Mouse (Mus musculus) liver, postnatal 0 days (tissue): Measurements from ENCODE around the gene Hist1h2bb. TPM values are rescaled to one million over a fixed set of nuclear protein-coding genes. Genes with fewer than 3 reads are reported as not detected.

Experiments
- ATAC-seq: fragments of 200-750 bp; cut with Nextera tagmentation; 2 replicates; pipeline ENCODE4 v1.8.0; 2017; ENCODE audit warnings: mild to moderate bottlenecking, moderate library complexity
- DNase-seq: peaks from one replicate; pipeline ENCODE4 v3.0.0-alpha.2; 2016
- H3K27ac ChIP-seq: fragments of 300-500 bp; sonication (generic); 2 replicates; pipeline ENCODE4 v1.5.1; 2014; ENCODE audit warnings: antibody characterized with exemption, moderate library complexity, mild to moderate bottlenecking, low read depth
- H3K27me3 ChIP-seq: fragments of 300-500 bp; sonication (generic); 2 replicates; pipeline ENCODE4 v1.6.1; 2014; ENCODE audit warnings: low read length, control low read depth, mixed read lengths; ENCODE audit not compliant: insufficient read depth
- H3K36me3 ChIP-seq: fragments of 300-500 bp; sonication (generic); replicated peaks from 2 replicates; pipeline ENCODE4 v1.6.1; 2014; ENCODE audit warnings: mild to moderate bottlenecking, control low read depth, low read length, moderate library complexity, mixed read lengths; ENCODE audit not compliant: insufficient read depth
- H3K4me1 ChIP-seq: fragments of 300-500 bp; sonication (generic); 2 replicates; pipeline ENCODE4 v1.6.1; 2014; ENCODE audit warnings: antibody characterized with exemption, mild to moderate bottlenecking, control low read depth; ENCODE audit not compliant: insufficient read depth
- H3K4me2 ChIP-seq: fragments of 300-500 bp; sonication (generic); 2 replicates; pipeline ENCODE4 v1.6.1; 2014; ENCODE audit warnings: low read depth, mild to moderate bottlenecking, low read length, moderate library complexity, mixed read lengths
- H3K4me3 ChIP-seq: fragments of 300-500 bp; sonication (generic); 2 replicates; pipeline ENCODE4 v1.5.1; 2014; ENCODE audit warnings: low read depth, low read length
- H3K9ac ChIP-seq: fragments of 300-500 bp; sonication (generic); replicated peaks from 2 replicates; pipeline ENCODE4 v1.6.1; 2014; ENCODE audit warnings: mild to moderate bottlenecking, moderate library complexity
- H3K9me3 ChIP-seq: fragments of 300-500 bp; sonication (generic); 2 replicates; pipeline ENCODE4 v1.6.1; 2016; ENCODE audit warnings: mild to moderate bottlenecking, control low read depth, low read length, mixed read lengths
- CTCF ChIP-seq: sonication (generic); IDR thresholded peaks from 2 replicates; pipeline ENCODE4 v1.5.1; 2016; ENCODE audit warnings: antibody characterized with exemption, low read depth
- EP300 ChIP-seq: IDR thresholded peaks from 2 replicates; pipeline ENCODE4 v1.6.1; 2016; ENCODE audit warnings: antibody characterized with exemption, low read depth, mild to moderate bottlenecking
- WGBS: fragments of 180-500 bp; shearing (Covaris S2); extraction: QIAGEN DNeasy Blood & Tissue Kit; methylation state at CpG from one replicate; pipeline ENCODE4 v1.1.7; 2014; ENCODE audit not compliant: insufficient replicate concordance; 5-methylcytosine and 5-hydroxymethylcytosine counted together
- microRNA-seq: library from miRNA; unstranded; fragments of <30 nt; microRNA quantifications from one replicate; pipeline ENCODE4, GENCODE M21; 2016
- polyA plus RNA-seq: library from polyadenylated mRNA; unstranded; fragments of >200 nt; fragmentation: Nextera tagmentation; extraction: Ambion mirVana; gene quantifications from 2 replicates; pipeline ENCODE4 v1.2.1, GENCODE M21; 2015

The Hist1h2bb gene
- polyA plus RNA-seq, 1 experiment from 2014 or later = 2.7 TPM

DNA sequence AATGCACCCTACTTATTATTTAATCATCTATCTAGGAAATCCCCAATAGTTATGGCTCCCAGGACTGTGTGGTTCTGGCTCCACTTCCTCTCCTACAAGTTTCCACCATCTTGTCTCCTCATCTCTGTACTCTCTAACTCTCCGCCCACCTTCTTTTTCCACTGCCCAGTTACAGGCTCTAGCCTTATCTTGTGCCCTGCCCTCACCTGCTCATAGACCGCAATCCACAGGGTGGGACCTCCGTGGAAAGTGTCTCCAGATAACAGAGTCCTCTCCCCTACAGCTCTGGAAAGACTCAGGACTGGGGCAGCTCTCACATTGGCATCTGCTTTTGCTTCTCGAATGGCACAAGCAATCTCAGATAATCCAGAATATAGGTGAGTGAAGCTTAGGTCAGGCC is 32.5 kb downstream of the Hist1h2bb start:
- ATAC-seq = no peak
- H3K36me3 ChIP-seq = no peaks in the 10 kb centered on the region

GRCm38 (mm10) chr13:23792520-23792919 is 46.0 kb downstream of the Hist1h2bb start:
- H3K36me3 ChIP-seq = no peaks in the 10 kb centered on the region
- 34% methylated on average over 2 of the region's 2 CpGs for WGBS

More for the DNA sequence above, 32.5 kb downstream of the Hist1h2bb start:
- no peaks in the 10 kb centered on the region for H3K27me3 ChIP-seq
- no peak for TF ChIP-seq CTCF
- no peak for TF ChIP-seq EP300
- 55% methylated on average over 4 of the region's 4 CpGs for WGBS
- H3K4me3 ChIP-seq = no peak overlapping the region
- DNase-seq = no peak
- no peaks in the 10 kb centered on the region for H3K4me1 ChIP-seq
- H3K27ac ChIP-seq = no peak overlapping the region
- no peak overlapping the region for H3K9ac ChIP-seq
- H3K4me2 ChIP-seq = no peak overlapping the region
- H3K9me3 ChIP-seq = no peaks in the 10 kb centered on the region

More at GRCm38 (mm10) chr13:23792520-23792919, 46.0 kb downstream of the Hist1h2bb start:
- no peaks in the 10 kb centered on the region for H3K4me1 ChIP-seq
- no peaks in the 10 kb centered on the region for H3K9me3 ChIP-seq
- H3K4me2 ChIP-seq = no peak overlapping the region
- ATAC-seq (no peak), DNase-seq (peak; percentile 45)
- H3K27ac ChIP-seq = no peak overlapping the region
- H3K27me3 ChIP-seq = no peaks in the 10 kb centered on the region
- no peak overlapping the region for H3K4me3 ChIP-seq
- TF ChIP-seq CTCF = peak; percentile 92
- no peak for TF ChIP-seq EP300
- H3K9ac ChIP-seq = no peak overlapping the region

Small RNA genes lying within 50 kb of the gene (microRNA-seq; reads per million reads assigned to microRNA genes)
- gene Gm44314 = not detected
- not detected for gene Gm44484

Other genes starting within 250 kb of the Hist1h2bb start
- 7.2 and 7.5 TPM in 2 replicates for gene Hist1h4h, start 215.7 kb upstream of the Hist1h2bb start, polyA plus RNA-seq
- gene Hist1h2af, start 212.8 kb upstream of the Hist1h2bb start, polyA plus RNA-seq = 9.7 and 9.8 TPM in 2 replicates
- 3.7 and 6.3 TPM in 2 replicates for gene Hist1h3g, start 211.3 kb upstream of the Hist1h2bb start, polyA plus RNA-seq
- gene Hist1h2bh, start 203.3 kb upstream of the Hist1h2bb start, polyA plus RNA-seq = 0.58 and 0.64 TPM in 2 replicates
- 1.3 and 1.5 TPM in 2 replicates for gene Hist1h3f, start 202.7 kb upstream of the Hist1h2bb start, polyA plus RNA-seq
- gene Hist1h4f, start 195.1 kb upstream of the Hist1h2bb start, polyA plus RNA-seq = 1.1 and 1.2 TPM in 2 replicates
- gene Hist1h1d, start 193.5 kb upstream of the Hist1h2bb start, polyA plus RNA-seq = 0.43 and 0.51 TPM in 2 replicates
- gene Hist1h3e, start 184.4 kb upstream of the Hist1h2bb start, polyA plus RNA-seq = 3.6 and 4.6 TPM in 2 replicates
- gene Hist1h2ae, start 175.5 kb upstream of the Hist1h2bb start, polyA plus RNA-seq = 62.4 and 66.0 TPM in 2 replicates
- 6.1 and 7.8 TPM in 2 replicates for gene Hist1h2bg, start 175.3 kb upstream of the Hist1h2bb start, polyA plus RNA-seq
- 2.9 and 5.8 TPM in 2 replicates for gene Hist1h2bf, start 172.5 kb upstream of the Hist1h2bb start, polyA plus RNA-seq
- gene Hist1h2ad, start 172.4 kb upstream of the Hist1h2bb start, polyA plus RNA-seq = 2.0 and 2.6 TPM in 2 replicates
- 4.7 and 5.8 TPM in 2 replicates for gene Hist1h3d, start 171.0 kb upstream of the Hist1h2bb start, polyA plus RNA-seq
- gene Hist1h4d, start 165.1 kb upstream of the Hist1h2bb start, polyA plus RNA-seq = 89.1 and 94.3 TPM in 2 replicates
- 0.49 and 0.51 TPM in 2 replicates for gene Hist1h2be, start 125.6 kb upstream of the Hist1h2bb start, polyA plus RNA-seq
- gene Hist1h1e, start 124.2 kb upstream of the Hist1h2bb start, polyA plus RNA-seq = 13.3 and 16.0 TPM in 2 replicates
- 0.86 and 0.88 TPM in 2 replicates for gene Hist1h2ac, start 62.8 kb upstream of the Hist1h2bb start, polyA plus RNA-seq
- gene Hist1h2bc, start 62.5 kb upstream of the Hist1h2bb start, polyA plus RNA-seq = 168 and 180 TPM in 2 replicates
- not detected in 2 replicates for gene Hist1h1t, start 50.9 kb upstream of the Hist1h2bb start, polyA plus RNA-seq
- gene Hist1h4c, start 48.3 kb upstream of the Hist1h2bb start, polyA plus RNA-seq = 6.2 and 6.5 TPM in 2 replicates
- 24.0 and 25.1 TPM in 2 replicates for gene Hfe, start 35.9 kb upstream of the Hist1h2bb start, polyA plus RNA-seq
- gene Hist1h1c, start 7.9 kb upstream of the Hist1h2bb start, polyA plus RNA-seq = 69.6 and 74.1 TPM in 2 replicates
- gene Hist1h3c, start 1.1 kb upstream of the Hist1h2bb start, polyA plus RNA-seq = 2.8 and 3.5 TPM in 2 replicates
- gene Hist1h2ab, start 4.4 kb downstream of the Hist1h2bb start, polyA plus RNA-seq = 46.5 and 47.4 TPM in 2 replicates
- gene Hist1h3b, start 5.5 kb downstream of the Hist1h2bb start, polyA plus RNA-seq = 10.2 and 16.0 TPM in 2 replicates
- gene Hist1h4b, start 10.3 kb downstream of the Hist1h2bb start, polyA plus RNA-seq = 2.5 and 3.2 TPM in 2 replicates
- 0.40 and 0.49 TPM in 2 replicates for gene Hist1h4a, start 14.5 kb downstream of the Hist1h2bb start, polyA plus RNA-seq
- gene Hist1h3a, start 15.7 kb downstream of the Hist1h2bb start, polyA plus RNA-seq = 6.1 and 7.5 TPM in 2 replicates
- gene Hist1h1a, start 16.9 kb downstream of the Hist1h2bb start, polyA plus RNA-seq = 2.8 and 4.6 TPM in 2 replicates
- not detected in 2 replicates for gene Trim38, start 23.2 kb downstream of the Hist1h2bb start, polyA plus RNA-seq
- 37.0 and 39.8 TPM in 2 replicates for gene Slc17a2, start 60.3 kb downstream of the Hist1h2bb start, polyA plus RNA-seq
- gene Slc17a3, start 92.7 kb downstream of the Hist1h2bb start, polyA plus RNA-seq = 4.8 and 6.0 TPM in 2 replicates
- gene Slc17a1, start 121.0 kb downstream of the Hist1h2bb start, polyA plus RNA-seq = 1.0 and 1.2 TPM in 2 replicates
- gene Slc17a4, start 168.3 kb downstream of the Hist1h2bb start, polyA plus RNA-seq = 1.1 and 2.0 TPM in 2 replicates
- gene Hist1h2ba, start 187.4 kb downstream of the Hist1h2bb start, polyA plus RNA-seq = not detected in 2 replicates
- not detected in 2 replicates for gene Hist1h2aa, start 187.7 kb downstream of the Hist1h2bb start, polyA plus RNA-seq
- gene Scgn, start 244.5 kb downstream of the Hist1h2bb start, polyA plus RNA-seq = not detected in 2 replicates